Mouse (Mus musculus) MEL-GATA-1-ER (cell line): Measurements from ENCODE around the gene Dnhd1.
"Not testable (repeated sequence)": the region's sequence is repeated elsewhere in the genome, so short reads cannot be mapped to it uniquely, and the experiment has no call there.

Experiments used
- DNase-seq: peaks from one replicate; pipeline ENCODE4 v3.0.0-alpha.2; 2012; ENCODE audit warnings: low read depth; ENCODE audit errors: extremely low read depth

Gene Dnhd1

DNA sequence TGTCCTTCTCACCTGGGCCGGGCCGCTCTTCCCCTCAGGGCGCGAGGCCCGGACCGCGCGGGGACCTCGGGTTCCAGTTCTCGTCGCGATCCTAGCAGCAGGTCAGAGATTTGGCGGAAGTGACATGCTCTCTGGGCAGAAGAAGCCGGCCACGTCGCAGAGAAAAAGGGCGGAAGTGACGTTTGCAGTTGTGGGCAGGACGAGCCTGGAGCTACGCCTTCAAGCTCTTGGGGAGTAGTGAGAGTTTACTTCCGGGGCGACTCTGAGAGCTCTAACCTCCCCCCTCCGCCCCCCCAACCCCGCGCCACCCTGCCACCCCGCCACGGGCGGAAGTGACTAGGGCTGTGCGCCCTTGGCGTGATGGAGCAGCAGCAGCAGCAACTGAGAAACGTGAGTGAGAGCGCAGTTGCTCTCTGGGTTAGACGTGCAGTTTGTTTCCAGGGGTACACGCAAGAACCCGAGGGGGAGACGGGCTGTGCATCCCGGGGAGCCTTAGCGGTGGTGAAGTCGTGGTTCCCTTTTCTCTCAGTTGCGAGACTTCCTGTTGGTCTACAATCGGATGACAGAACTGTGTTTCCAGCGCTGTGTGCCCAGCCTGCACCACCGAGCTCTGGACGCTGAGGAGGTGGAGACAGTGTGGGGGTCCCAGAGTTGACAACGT, 10.3 kb upstream of the Dnhd1 start, which contains the start of the genes Arfip2 and Gm45799:
TSS of gene Arfip2 (minus strand) at position 184 of the 661 bp plus-strand sequence.
TSS of gene Gm45799 (plus strand) at position 320 of the 661 bp plus-strand sequence.
- peak; percentile 96 for DNase-seq

DNA sequence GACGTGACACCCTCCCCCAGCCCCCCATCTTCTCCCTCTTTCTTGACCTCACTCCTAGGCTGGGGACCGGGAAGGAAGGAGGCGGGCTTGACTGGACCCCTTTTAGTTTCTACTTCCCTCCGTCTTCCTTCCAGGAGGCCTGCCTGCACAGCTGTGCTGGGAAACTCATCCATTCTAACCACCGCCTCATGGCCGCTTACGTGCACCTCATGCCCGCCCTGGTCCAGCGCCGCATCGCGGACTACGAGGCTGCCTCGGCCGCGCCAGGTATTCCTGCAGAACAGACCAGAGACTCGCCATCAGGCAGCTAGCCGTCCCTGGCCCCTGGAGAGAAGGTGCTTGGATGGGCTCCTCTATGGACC, 9.8 kb upstream of the Dnhd1 start:
- DNase-seq: no peak

DNA sequence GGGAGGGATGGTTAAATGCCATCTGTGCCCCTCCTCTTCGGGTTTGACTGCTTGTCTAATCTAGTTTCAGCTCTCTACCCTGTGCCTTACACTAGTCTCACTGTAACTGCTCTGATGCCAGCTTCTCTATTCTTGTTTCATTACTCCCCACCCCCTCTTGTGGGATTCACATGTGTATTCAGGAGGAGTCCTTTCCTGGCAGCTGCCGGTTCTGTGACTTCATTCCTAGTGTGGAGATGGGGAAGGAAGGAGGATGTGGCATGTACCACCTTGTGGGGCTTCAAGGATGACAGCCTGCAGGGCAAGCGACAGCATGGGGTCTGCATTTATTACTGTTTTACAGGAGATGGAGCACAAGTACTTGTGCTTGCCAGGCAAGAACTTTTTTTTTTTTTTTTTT, 8.7 kb upstream of the Dnhd1 start:
- no peak for DNase-seq

DNA sequence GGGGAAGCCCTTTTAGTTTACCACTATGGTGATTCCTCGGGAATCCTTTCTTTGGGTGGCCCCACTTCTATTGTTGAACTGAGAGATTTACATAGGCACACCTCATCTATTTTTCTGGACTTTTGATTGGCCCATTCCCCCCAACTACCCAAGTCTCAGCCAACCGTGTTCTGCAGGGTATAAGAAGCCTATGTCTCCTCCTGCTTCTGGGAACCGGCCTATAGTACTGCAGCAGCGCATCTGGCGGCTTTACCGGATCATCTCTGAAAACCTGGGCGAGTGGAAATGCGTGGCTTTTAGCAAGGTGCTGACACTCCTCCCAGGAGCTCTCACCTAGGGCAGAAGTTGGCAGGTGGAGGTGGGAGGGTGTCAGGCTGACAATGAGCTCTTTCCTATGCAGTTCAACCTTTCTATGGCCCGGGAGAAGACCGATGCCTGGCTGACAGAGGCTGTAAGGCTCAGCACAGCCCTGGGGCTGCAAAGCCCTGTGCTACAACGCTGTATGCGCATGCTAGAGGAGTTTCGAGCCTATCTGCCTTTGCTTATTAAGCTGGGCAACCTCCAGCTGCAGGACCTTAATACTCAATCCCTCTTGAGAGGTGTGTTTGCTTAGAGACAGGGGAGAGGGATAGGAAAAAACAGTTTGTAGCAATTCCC, 35.0 kb downstream of the Dnhd1 start:
- DNase-seq: no peak

DNA sequence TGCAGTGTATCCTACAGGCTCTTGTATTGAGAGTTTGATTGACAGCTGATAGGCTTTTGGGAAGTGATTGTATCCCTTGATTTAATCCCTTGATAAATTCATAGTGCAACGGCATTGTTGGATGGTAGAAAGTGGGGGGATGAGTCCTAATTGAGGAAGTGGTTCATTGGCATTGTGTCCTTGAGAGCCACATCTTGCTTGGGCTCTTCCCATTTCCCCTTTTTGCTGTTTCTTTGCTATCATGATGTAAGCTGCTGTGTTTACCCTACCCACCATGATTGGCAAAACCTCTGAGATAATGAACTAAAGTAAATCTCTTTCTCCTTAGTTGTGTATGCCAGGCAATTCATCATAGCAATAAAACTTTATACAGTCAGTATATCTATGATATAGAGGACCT, 40.2 kb downstream of the Dnhd1 start:
- DNase-seq: peak; percentile 60

DNA sequence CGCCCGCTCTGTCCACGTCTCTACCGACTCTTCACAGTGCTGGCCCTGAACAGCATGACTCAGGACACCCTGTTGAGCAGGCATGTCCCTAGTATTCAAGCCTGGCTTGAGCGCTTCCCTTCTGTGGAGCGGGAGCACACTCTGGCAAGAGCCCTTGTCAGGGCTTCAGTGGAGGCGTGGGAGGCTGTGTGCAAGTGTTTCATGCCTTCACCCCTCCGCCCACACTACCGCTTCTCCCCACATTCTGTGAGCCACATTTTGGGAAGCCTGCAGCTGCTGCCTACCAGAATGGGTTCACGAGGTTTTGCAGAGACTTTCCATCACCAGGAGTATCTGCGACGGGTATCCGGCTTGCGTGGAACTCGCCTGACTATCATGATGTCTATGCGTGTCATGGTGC, 52.6 kb downstream of the Dnhd1 start:
- DNase-seq: no peak

DNA sequence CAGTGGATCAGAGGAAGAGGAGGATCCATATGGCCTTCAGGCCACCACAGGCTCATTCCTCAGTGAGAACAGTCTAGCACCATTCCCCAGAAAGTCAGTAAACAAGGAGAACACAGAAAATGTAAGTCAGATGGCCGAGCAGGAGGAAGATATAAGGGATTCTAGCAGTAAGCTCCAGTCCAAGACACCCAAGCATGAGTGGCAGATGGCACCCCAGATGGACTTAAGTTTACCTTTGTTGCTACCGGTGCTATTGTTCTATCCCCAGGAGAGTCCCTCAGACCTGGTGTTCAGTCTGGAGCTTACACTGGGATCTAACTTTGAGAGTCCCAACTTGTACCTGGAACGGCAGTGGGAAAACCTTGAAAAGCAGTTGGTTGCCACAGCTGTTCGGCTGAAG, 53.2 kb downstream of the Dnhd1 start:
- no peak for DNase-seq

DNA sequence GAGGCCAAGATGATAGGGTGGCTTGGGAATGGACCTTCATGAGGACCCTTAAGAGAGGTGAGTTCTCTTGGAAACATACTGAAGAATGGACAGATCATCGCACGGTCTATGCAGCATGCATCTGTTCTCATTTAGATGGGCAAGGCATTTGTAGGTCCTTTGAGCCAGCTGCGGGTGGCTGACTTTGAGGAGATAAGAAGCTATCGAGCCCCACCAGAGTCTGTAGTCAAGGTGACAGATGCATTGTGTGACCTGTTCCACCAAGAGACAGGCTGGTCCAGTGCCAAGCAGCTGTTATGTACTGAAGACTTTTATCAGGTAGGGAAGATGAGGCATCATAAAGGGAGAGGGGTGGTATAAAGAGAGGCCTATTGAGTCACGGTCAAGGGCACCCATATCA, 58.1 kb downstream of the Dnhd1 start:
- DNase-seq: peak; percentile 33

DNA sequence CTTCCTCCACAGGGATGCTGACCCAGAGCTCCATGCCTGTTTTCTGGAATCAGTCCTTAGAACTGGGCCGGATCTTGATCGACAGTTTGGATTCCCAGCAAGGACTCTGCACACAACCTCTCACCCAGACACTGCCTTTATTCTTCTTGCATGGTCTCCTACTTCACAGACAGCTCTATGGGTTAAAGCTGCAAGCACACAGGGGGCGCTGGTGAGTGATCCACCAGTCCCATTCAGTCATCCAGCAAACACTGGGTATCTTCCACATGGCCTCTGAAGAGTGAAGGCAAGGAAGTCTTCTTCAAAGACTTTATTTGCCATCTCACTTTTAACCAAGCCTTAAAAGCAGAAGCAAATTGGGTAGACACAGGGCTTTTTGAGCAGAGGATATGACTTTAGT, 64.7 kb downstream of the Dnhd1 start:
- no peak for DNase-seq

DNA sequence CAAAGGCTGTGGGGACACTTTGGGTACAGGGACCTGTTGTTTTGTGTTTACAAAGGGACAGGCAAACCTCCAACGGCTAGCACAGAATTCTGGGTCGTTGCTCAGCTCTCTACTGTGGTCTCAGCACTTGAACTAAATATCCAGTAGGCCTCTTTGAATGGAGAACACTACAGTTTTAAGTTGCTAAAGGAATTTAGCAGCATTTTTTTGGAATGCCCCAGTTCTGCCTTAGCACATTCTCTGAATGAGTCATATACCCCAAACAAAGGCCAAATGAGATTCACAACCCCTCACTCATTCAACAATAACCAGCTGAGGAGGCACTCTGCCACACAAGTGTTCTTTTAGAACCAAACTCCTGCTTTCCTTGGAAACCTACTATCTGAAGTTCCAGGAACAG, 71.3 kb downstream of the Dnhd1 start:
- no peak for DNase-seq

DNA sequence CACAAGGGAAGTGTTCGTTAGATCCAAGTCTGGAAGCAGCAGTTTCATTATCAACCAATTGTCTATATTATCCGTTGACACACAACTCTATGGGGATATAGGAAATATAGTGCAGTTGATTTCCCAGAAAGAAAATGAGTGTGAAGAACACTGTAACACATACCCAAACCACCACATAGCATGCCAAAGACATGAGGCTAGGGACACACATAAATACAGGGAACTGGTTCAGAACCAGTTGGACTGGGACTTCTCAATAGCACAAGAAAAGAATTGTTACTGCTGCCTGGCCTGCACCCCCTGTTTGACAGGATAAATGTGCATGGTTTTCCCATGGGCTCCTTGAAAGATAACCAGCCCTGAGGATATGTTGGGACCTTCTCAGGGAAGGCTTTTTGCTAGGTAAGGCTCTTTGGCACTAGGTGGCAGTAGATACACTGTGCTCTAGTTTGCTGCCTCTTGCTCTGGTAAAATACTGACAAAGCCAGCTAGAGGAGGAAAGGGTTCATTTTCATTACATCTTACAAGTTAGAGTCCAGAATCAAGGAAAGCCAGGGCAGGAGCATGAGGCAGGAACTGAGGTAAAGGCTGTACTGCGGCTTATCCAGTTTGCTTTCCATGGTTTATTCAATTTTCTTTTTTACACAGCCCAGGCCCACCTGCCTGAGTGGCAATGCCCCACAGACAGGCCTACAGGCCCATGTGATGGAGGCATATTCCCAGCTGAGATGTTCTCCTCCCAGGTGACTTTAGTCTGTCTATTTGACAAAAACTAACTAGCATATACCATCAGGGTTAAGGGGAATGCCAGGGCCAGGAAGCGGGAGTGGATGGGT, 75.7 kb downstream of the Dnhd1 start:
- DNase-seq: no peak

DNA sequence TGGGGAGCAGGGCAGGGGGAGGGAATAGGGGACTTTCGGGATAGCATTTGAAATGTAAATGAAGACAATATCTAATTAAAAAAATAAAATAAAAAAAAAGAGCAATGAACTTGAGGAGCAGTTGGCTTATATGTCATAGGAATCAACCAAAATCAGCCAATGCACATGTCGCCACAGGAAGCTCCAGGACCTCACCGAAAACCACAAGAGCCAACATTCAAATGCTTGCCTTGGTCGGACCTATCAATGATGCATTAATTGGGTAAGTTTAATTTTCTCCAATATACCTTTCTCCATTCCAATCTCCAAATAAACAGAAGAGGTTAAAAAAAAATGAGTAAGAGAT, 76.3 kb downstream of the Dnhd1 start:
- DNase-seq: no peak

DNA sequence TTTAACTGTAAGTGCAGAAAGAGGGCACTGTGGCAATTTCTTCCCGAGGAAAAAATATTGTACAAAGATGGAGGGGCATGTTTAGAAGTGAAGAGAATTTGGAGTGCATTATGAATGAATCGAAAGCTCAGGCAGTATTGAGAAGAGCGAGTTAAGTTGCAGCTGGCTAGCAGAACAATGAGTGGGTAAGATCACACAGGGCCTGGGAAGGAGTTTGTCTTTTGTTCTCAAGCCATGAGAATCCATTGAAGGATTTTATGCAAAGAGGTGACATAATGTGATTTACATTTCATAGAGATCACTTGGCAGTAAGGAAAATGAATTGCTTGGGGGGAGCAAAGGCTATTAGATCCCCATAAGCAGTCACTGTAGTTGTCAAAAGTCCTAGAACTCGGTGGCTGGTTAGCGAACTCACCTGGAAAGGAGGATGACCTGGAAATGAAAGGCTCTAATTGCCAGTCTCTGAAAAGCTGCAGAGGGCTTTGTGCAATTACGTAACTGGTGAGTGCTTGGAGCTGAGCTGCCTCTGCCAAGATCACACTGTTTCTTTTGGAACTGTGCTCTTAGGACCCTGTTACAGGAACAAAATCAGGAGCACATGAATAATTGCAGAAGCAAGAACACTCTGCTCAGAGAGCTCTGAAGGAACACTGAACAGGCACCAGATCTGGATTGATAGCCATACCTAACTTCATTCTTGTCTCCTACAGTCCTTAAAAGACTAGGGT, 78.2 kb downstream of the Dnhd1 start:
- no peak for DNase-seq

DNA sequence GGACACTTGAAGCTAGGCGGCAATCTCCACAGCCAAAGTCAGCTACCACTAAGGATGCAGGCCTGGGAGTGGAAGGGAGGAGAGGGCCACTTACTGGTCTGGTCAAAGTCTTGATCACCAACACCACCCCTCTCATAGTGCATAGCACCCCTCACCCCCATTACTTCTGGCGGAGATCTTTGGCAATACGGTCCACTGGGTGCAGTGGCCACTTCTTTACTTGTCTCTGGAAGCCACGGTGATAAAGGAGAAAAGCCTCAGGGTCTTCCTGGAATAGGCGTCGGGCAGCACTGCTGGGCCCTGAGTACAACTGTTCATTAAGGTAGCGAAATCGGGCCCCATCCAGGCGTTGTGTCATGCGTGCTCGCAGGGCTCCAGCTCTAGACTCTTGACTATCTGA, 83.2 kb downstream of the Dnhd1 start:
- DNase-seq: no peak

DNA sequence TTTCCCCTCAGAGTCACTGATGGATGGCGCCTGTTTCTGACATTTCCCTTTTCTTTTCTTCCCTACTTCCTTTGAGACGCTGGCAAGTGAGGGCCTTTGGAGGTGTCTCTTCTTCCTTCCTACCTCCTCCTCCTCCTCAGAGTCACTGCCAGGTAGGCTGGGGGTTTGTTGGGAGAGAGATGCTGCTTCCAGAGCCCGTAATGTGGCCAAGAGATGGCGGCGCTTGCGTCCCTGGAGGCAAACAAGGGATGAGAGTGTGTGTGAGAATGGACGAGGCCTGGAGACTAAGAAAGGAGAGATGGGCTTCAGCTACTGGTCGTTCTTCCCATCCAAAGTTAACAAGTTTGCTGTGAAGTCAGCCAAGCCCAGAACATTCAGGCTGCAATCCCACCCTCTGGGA, 84.2 kb downstream of the Dnhd1 start:
- no peak for DNase-seq

DNA sequence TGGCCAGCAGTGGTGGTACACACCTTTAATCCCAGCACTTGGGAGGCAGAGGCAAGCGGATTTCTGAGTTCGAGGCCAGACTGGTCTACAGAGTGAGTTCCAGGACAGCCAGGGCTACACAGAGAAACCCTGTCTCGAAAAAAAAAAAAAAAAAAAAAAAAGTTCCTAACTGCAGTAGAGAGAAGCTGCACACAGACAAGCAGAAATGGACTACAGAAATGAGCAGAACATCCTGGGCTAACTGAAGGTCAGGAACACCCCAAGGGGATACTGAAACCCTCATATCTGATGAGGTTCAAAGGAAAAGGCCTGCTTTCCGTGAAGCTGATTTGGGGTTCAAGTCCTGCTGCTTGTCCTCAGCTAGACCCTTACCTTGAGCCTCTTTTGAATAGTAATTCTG, 84.8 kb downstream of the Dnhd1 start:
- DNase-seq: not testable (repeated sequence)

DNA sequence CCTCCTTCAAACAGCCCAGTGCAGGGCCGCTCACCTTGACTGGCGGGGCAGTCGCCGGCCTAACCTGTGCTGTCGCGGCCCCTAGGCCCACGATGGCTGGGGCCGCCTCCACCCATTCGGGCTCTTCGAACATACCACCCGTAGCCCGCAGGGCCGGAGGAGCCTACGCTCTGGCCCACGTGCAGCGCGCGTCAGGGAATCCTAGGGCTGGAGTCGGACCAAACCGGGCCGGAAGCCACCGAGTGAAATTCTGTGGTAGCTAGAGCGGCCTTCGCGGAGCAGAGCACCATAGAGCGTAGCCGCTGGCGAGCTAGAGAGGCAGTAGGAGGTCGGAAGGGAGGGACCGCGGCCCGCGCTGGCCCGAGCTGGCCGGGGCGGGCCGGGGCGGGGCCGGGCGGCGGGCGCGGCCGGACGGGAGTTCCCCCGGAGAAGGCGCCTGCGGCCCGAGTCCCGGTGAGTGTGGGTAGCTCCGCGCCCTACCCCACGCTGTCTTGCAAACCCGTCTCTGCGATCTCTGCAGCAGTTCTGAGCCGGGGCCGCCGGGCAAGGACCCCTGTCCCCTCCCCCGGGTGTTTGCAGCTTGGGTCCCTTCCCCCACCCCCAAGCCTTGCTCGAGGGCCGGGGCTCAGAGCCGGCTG, 85.8 kb downstream of the Dnhd1 start, which contains the start of gene Ilk:
TSS of gene Ilk (plus strand) at position 329 of the 638 bp plus-strand sequence.
- peak; percentile 80 for DNase-seq

DNA sequence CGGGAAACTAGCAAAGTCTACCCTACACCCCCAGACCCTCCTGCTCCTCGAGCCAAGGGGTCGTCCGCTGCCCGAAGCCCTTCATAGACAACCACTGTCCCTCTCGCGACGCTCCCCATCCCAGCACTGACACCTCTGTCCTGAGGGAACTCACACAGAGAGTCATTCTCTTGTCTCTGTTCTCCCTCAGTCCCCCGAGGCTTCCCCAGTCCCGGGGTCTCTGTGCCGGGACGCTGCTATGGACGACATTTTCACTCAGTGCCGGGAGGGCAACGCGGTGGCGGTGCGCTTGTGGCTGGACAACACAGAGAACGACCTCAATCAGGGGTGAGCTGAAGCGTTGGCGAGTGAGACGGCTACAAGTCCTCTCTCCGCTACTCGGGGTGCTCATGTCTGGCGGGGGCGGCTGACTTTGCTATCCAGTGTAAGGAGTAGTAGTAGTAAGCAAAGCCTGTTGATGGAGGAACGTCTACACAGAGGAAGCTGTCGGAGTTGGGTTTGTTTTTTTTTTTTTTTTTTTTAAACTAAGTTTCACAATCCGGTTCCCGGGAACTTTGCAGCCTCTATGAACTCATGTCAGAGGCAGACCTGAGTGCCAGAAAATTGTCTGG, 86.4 kb downstream of the Dnhd1 start, which contains the start of gene Rrp8:
TSS of gene Rrp8 (minus strand) at position 475 of the 611 bp plus-strand sequence.
- DNase-seq: no peak

DNA sequence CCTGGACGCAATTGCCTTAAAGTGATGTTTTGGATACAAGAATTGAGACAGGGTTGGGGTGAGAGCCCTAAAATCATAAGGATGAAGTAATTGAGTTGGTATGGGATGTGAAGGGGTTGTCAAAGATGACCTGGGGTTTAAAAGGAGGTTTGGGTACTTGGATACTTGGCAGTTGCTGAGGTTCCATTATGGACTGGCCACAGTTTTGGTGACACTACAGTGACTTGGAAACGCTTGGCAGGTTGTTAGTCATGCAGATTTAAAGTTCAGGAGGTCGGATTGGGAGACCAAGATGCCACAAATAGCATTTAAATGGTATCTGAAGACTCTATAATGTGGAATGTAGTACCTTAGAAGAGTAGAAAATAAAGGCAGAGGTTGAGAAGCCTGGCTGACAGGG, 87.0 kb downstream of the Dnhd1 start:
- DNase-seq: no peak

DNA sequence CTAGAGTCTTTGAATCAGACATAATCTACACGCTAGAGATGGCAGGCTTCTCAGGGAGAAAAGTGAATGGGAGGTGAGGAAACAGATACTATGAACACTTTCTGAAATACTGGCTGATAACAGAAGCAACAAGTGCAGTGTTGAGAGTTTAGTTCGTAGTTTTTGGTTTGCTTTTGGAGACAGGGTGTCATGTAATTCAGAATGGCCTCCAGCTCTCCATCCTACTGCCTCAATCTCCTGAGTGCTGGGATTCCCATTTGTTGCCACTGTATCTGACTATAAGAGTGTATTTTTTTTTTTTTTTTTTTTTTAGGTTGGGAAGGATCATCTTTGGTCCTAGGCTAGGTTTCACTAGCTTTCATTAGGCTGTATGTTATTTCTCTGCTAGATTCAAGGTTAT, 87.7 kb downstream of the Dnhd1 start:
- DNase-seq: no peak

DNA sequence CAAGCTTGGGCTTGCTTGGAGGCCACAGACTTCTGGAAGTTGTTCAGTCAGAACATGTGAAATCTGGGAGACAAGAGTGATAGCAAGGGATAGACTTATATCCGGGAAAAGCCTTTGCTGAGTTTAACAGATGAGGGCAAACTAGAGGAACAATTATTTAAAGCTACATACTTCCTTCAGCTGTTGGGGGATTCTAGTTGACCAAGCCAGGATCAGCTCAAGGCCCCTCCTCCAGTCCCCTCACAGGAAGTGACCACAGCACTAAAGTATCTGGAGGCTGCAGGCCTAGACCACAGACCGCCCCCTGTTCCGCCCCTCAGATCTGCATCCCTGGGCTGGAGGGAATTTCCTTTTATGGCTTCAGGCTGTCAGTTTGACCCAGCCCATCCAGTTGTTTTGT, 88.3 kb downstream of the Dnhd1 start:
- no peak for DNase-seq
